ENCODE assay signal across 8 mouse cellular contexts in genomic region chr1:134361857-134362212, GRCm38 (mm10). TPM values are rescaled to one million over a fixed set of nuclear protein-coding genes. Genes with fewer than 3 reads are reported as not detected.
DNase-seq lines count a peak whose midpoint lies in the region; ATAC-seq and TF ChIP-seq lines count a peak whose summit lies in the region.

TSS of gene Tmem183a (minus strand) at chr1:134361979.

- no peaks in the 10 kb centered on the region for H3K9me3 ChIP-seq in ES-E14 (ENCODE audit: control insufficient read depth, insufficient read depth, low read depth, low read length)
- H3K9me3 ChIP-seq in forebrain, embryonic 16.5 days (ENCODE audit: control insufficient read depth, low read length), result no peaks in the 10 kb centered on the region
- no peaks in the 10 kb centered on the region for H3K9me3 ChIP-seq in lung, embryonic 14.5 days (ENCODE audit: low read depth, low read length)

- peak; percentile 99 for ATAC-seq in forebrain, embryonic 16.5 days
- ATAC-seq in lung, embryonic 14.5 days (ENCODE audit: insufficient read depth), result peak; percentile 99

- in situ Hi-C loops in ES-E14 (cut with MboI; ENCODE audit: low sequenced_read_pairs in 2 of 2, unreplicated experiment in 2 of 2), result no loop called here

- H3K4me3 ChIP-seq in ES-E14 (ENCODE audit: insufficient read depth in 1 of 2, low read depth in 1 of 2, low read length in 2 of 2, poor library complexity in 1 of 2, severe bottlenecking in 1 of 2), result peak within 1 kb of the TSS; percentile 92 to 93
- H3K4me3 ChIP-seq in forebrain, embryonic 16.5 days (replicated peaks; ENCODE audit: low read length), result peak within 1 kb of the TSS; percentile 96
- peak within 1 kb of the TSS; percentile 66 for H3K4me3 ChIP-seq in layer of hippocampus, adult 2 months
- H3K4me3 ChIP-seq in lung, embryonic 14.5 days (ENCODE audit: low read depth, low read length), result peak within 1 kb of the TSS; percentile 94
- H3K4me3 ChIP-seq in olfactory bulb, adult 2 months (ENCODE audit: insufficient read depth, low read depth, low read length), result peak within 1 kb of the TSS; percentile 90
- peak within 1 kb of the TSS; percentile 84 for H3K4me3 ChIP-seq in thymus, adult 2 months (ENCODE audit: control insufficient read depth, insufficient read depth, low read length)

- peaks cover 14% of the 10 kb centered on the region for H3K36me3 ChIP-seq in ES-E14 (ENCODE audit: control insufficient read depth, insufficient read depth, low read length, poor library complexity, severe bottlenecking)
- H3K36me3 ChIP-seq in forebrain, embryonic 16.5 days (ENCODE audit: control insufficient read depth, insufficient read depth), result peaks cover 9% of the 10 kb centered on the region
- H3K36me3 ChIP-seq in lung, embryonic 14.5 days (ENCODE audit: insufficient read depth), result peaks cover 33% of the 10 kb centered on the region
- H3K36me3 ChIP-seq in thymus, adult 2 months (ENCODE audit: control insufficient read depth, insufficient read depth, low read length), result peaks cover 9% of the 10 kb centered on the region

- no peak for TF ChIP-seq CTCF in layer of hippocampus, adult 2 months (conservative IDR thresholded peaks at IDR 0.05)
- TF ChIP-seq CTCF in lung, embryonic 14.5 days (IDR thresholded peaks at IDR 0.05; ENCODE audit: low read depth), result no peak
- no peak for TF ChIP-seq CTCF in olfactory bulb, adult 2 months (IDR thresholded peaks at IDR 0.05; ENCODE audit: insufficient read depth, low read depth, low read length)
- peak; percentile 54; the same call in 1 of the 2 replicates for TF ChIP-seq CTCF in thymus, adult 2 months (IDR thresholded peaks at IDR 0.05; ENCODE audit: borderline replicate concordance, control insufficient read depth, extremely low read depth, insufficient read depth, low read length, poor library complexity)

- no peaks in the 10 kb centered on the region for H3K27me3 ChIP-seq in forebrain, embryonic 16.5 days (replicated peaks; ENCODE audit: control insufficient read depth, insufficient read depth, low read length)
- H3K27me3 ChIP-seq in lung, embryonic 14.5 days (ENCODE audit: insufficient read depth, low read length), result no peaks in the 10 kb centered on the region
- H3K27me3 ChIP-seq in thymus, adult 2 months (ENCODE audit: control insufficient read depth, insufficient read depth, low read length), result no peaks in the 10 kb centered on the region

- TF ChIP-seq POLR2A in olfactory bulb, adult 2 months (IDR thresholded peaks at IDR 0.05; ENCODE audit: insufficient read depth, low read depth, low read length), result peak; percentile 96
- TF ChIP-seq POLR2A in thymus, adult 2 months (IDR thresholded peaks at IDR 0.05; ENCODE audit: control insufficient read depth, extremely low read depth, insufficient read depth, low read length, poor library complexity), result peak; percentile 85

- peak; percentile 85 for DNase-seq in ES-E14 (ENCODE audit: low read depth, low spot score)
- peak; percentile 96 for DNase-seq in cerebellum, adult 11-12 months
- DNase-seq in heart, postnatal 36 days, result peak; percentile 97 to 98
- DNase-seq in layer of hippocampus, adult 2 months (ENCODE audit: low spot score in 2 of 2), result peak; percentile 94 to 99
- peak; percentile 99 for DNase-seq in lung, embryonic 14.5 days
- DNase-seq in thymus, adult 2 months, result peak; percentile 96

- H3K9ac ChIP-seq in ES-E14 (ENCODE audit: insufficient read depth, low read depth, low read length, poor library complexity, severe bottlenecking), result peak within 1 kb of the TSS; percentile 96
- peak within 1 kb of the TSS; percentile 93 for H3K9ac ChIP-seq in forebrain, embryonic 16.5 days (replicated peaks; ENCODE audit: low read depth, low read length)
- peak within 1 kb of the TSS; percentile 89 for H3K9ac ChIP-seq in lung, embryonic 14.5 days

- H3K27ac ChIP-seq in ES-E14 (ENCODE audit: insufficient read depth, low read depth, low read length, poor library complexity, severe bottlenecking), result peak within 1 kb of the TSS; percentile 78
- H3K27ac ChIP-seq in forebrain, embryonic 16.5 days (ENCODE audit: low read length), result peak within 1 kb of the TSS; percentile 78
- H3K27ac ChIP-seq in layer of hippocampus, adult 2 months, result peak within 1 kb of the TSS; percentile 93
- H3K27ac ChIP-seq in lung, embryonic 14.5 days (ENCODE audit: low read depth), result peak within 1 kb of the TSS; percentile 83
- H3K27ac ChIP-seq in olfactory bulb, adult 2 months (ENCODE audit: insufficient read depth, low read depth, low read length), result peak within 1 kb of the TSS; percentile 49
- no peak within 1 kb of the TSS for H3K27ac ChIP-seq in thymus, adult 2 months (ENCODE audit: control insufficient read depth, insufficient read depth, low read length)

- under 1% methylated on average over 37 of the region's 38 CpGs for WGBS in forebrain, embryonic 16.5 days
- under 1% methylated on average over 38 of the region's 38 CpGs for WGBS in lung, embryonic 14.5 days
- under 1% methylated on average over 38 of the region's 38 CpGs for WGBS in olfactory bulb, adult 2 months
- under 1% methylated on average over 38 of the region's 38 CpGs for WGBS in thymus, adult 2 months

- peak within 1 kb of the TSS; percentile 94 for H3K4me2 ChIP-seq in forebrain, embryonic 16.5 days (ENCODE audit: low read length)
- peak within 1 kb of the TSS; percentile 81 for H3K4me2 ChIP-seq in lung, embryonic 14.5 days

- intact Hi-C loops in heart, postnatal 36 days (cut with DNase I), result loop anchor here (1.0 to 5.0 kb wide), 3 partner anchors 53 to 200 kb away; partner anchors contain the start of genes Adipor1, Kdm5b and Klhl12

- H3K4me1 ChIP-seq in ES-E14 (ENCODE audit: control insufficient read depth in 2 of 2, insufficient read depth in 2 of 2, low read length in 2 of 2, poor library complexity in 1 of 2), result peaks cover 0 to 5% of the 10 kb centered on the region in 2 experiments; a peak in 1 of 4 replicates
- peaks cover 14% of the 10 kb centered on the region for H3K4me1 ChIP-seq in forebrain, embryonic 16.5 days (replicated peaks; ENCODE audit: control insufficient read depth, insufficient read depth, low read length)
- H3K4me1 ChIP-seq in lung, embryonic 14.5 days (ENCODE audit: insufficient read depth), result peaks cover 6% of the 10 kb centered on the region; the same call in 1 of the 2 replicates
- peaks cover 7% of the 10 kb centered on the region; the same call in 1 of the 2 replicates for H3K4me1 ChIP-seq in olfactory bulb, adult 2 months (ENCODE audit: control insufficient read depth, insufficient read depth, low read length)
- peaks cover 5% of the 10 kb centered on the region for H3K4me1 ChIP-seq in thymus, adult 2 months (replicated peaks; ENCODE audit: control insufficient read depth, insufficient read depth, low read length)

TF ChIP-seq in ES-E14, 5 proteins besides CTCF, POLR2A, EP300 and RAD21:
- peak; percentile 95 for TF ChIP-seq CHD2 (IDR thresholded peaks at IDR 0.05; ENCODE audit: low read depth, low read length)
- no peak for TF ChIP-seq ZNF384 (IDR thresholded peaks at IDR 0.05; ENCODE audit: low read depth, low read length)
- TF ChIP-seq HCFC1 (IDR thresholded peaks at IDR 0.05; ENCODE audit: borderline replicate concordance, insufficient read depth, low read length), result peak; percentile 80; the same call in 1 of the 2 replicates
- TF ChIP-seq MAFK (IDR thresholded peaks at IDR 0.05; ENCODE audit: insufficient read depth, low read depth, low read length), result no peak
- TF ChIP-seq ZC3H11A (IDR thresholded peaks at IDR 0.05; ENCODE audit: borderline replicate concordance, low read depth, low read length), result no peak

RNA-seq across cellular contexts. Expression of gene Tmem183a, which starts in this region (rescaled TPM):
- 100 and 120 TPM in 2 replicates for total RNA-seq in ES-E14 (2012; rRNA removed)
- 150 and 151 TPM in 2 replicates for polyA plus RNA-seq in forebrain, embryonic 16.5 days (2015; fragmentation: Nextera tagmentation; extraction: Ambion mirVana)
- 10 to 100 TPM; 21.6 to 22.1 TPM for total RNA-seq in heart, postnatal 36 days (2021)
- total RNA-seq in layer of hippocampus, adult 2 months (2021), result 10 to 100 TPM; 73.5 to 76.7 TPM
- 106 TPM in 2 replicates for polyA plus RNA-seq in lung, embryonic 14.5 days (2014; fragmentation: Nextera tagmentation; extraction: Ambion mirVana)
- polyA plus RNA-seq in olfactory bulb, adult 2 months (2012; ENCODE audit: insufficient read depth, insufficient read length, low replicate concordance, missing spikeins), result not detected in 2 replicates
- 85.4 and 98.5 TPM in 2 replicates for polyA plus RNA-seq in thymus, adult 2 months (2012; rRNA removed)
